Mouse (Mus musculus): ENCODE results near the gene Nhsl1.

GRCm38 (mm10) chr10:18491952-18492351 lies 173.2 kb downstream of the Nhsl1 start:
- TF ChIP-seq GATA1 (IDR thresholded peaks at IDR 0.05; ENCODE audit: low read depth, low read length) (no peak), MEF2A (IDR thresholded peaks at IDR 0.05; ENCODE audit: extremely low read depth, insufficient replicate concordance, low read depth, low read length, poor library complexity, severe bottlenecking) (no peak), CTCF (IDR thresholded peaks at IDR 0.05 in 2 of 3, conservative IDR thresholded peaks at IDR 0.05 in 1 of 3; ENCODE audit: control insufficient read depth in 1 of 3, insufficient read depth in 1 of 3, low read depth in 2 of 3, low read length in 3 of 3, poor library complexity in 1 of 3, severe bottlenecking in 1 of 3) (no peak), ETS1 (IDR thresholded peaks at IDR 0.05; ENCODE audit: low read depth, low read length) (no peak)

Measured in MEL (cell line).